In genomic region chr2:68222227-68222873, GRCm38 (mm10) we compare ENCODE assay signal across 9 mouse cellular contexts.
DNase-seq lines count a peak whose midpoint lies in the region; ATAC-seq lines count a peak whose summit lies in the region.
"Had no signal": no experiment of that assay in that cellular context is flagged by ENCODE, and none has a peak within 500 bp of the region (broad histone marks: within the 10 kb centered on the region; RNA-seq: fewer than 3 reads in every experiment).

No protein-coding gene starts in this region.

- no peaks in the 10 kb centered on the region; the same call in 1 of the 2 replicates for H3K36me3 ChIP-seq in forebrain, embryonic 14.5 days (ENCODE audit: control insufficient read depth, insufficient read depth, low read length)
- H3K36me3 ChIP-seq in forebrain, embryonic 12.5 days (replicated peaks), result peaks cover 19% of the 10 kb centered on the region

- no peak overlapping the region for H3K27ac ChIP-seq in forebrain, embryonic 14.5 days (ENCODE audit: low read depth, low read length)
- H3K27ac ChIP-seq in forebrain, embryonic 12.5 days, result no peak overlapping the region
- H3K27ac ChIP-seq: limb, embryonic 15.5 days had no signal

- no peak overlapping the region for H3K4me2 ChIP-seq in forebrain, embryonic 14.5 days (ENCODE audit: low read length)
- H3K4me2 ChIP-seq in forebrain, embryonic 12.5 days, result no peak overlapping the region
- H3K4me2 ChIP-seq: limb, embryonic 15.5 days had no signal

- 63% methylated on average over 5 of the region's 5 CpGs for WGBS in forebrain, embryonic 14.5 days
- WGBS in forebrain, embryonic 12.5 days, result 71% methylated on average over 5 of the region's 5 CpGs

- no peak overlapping the region for H3K4me3 ChIP-seq in forebrain, embryonic 14.5 days (ENCODE audit: low read depth, low read length)
- H3K4me3 ChIP-seq in forebrain, embryonic 12.5 days (replicated peaks), result no peak overlapping the region
- H3K4me3 ChIP-seq: limb, embryonic 15.5 days had no signal

- peak; percentile 42; the same call in 1 of the 2 replicates for ATAC-seq in forebrain, embryonic 14.5 days
- ATAC-seq in forebrain, embryonic 12.5 days (ENCODE audit: low FRiP score), result no peak
- ATAC-seq in monocyte, adult 5-6 weeks (replicated peaks; ENCODE audit: insufficient number of reproducible peaks, low FRiP score, low TSS enrichment, poor library complexity, severe bottlenecking), result no peak

- DNase-seq in forebrain, embryonic 14.5 days (ENCODE audit: low spot score), result no peak
- peak; percentile 11 for DNase-seq in urinary bladder, postnatal 25 days (ENCODE audit: low spot score)
- DNase-seq in urinary bladder, postnatal 4 days (ENCODE audit: low spot score in 2 of 2), result no peak
- peak; percentile 7 to 21 for DNase-seq in kidney, adult 8-10 months
- DNase-seq in right cerebral cortex, postnatal 36 days (ENCODE audit: low spot score in 2 of 2), result no peak
- DNase-seq in urinary bladder, postnatal 10 days (ENCODE audit: low spot score), result no peak

- H3K9ac ChIP-seq in forebrain, embryonic 14.5 days (ENCODE audit: low read length), result no peak overlapping the region
- H3K9ac ChIP-seq in forebrain, embryonic 12.5 days, result no peak overlapping the region
- H3K9ac ChIP-seq: limb, embryonic 15.5 days had no signal

- H3K9me3 ChIP-seq in forebrain, embryonic 14.5 days (replicated peaks; ENCODE audit: control insufficient read depth, low read length), result no peaks in the 10 kb centered on the region
- no peaks in the 10 kb centered on the region for H3K9me3 ChIP-seq in forebrain, embryonic 12.5 days
- H3K9me3 ChIP-seq: limb, embryonic 15.5 days had no signal

- H3K4me1 ChIP-seq in forebrain, embryonic 14.5 days (ENCODE audit: control insufficient read depth, insufficient read depth, low read length), result no peaks in the 10 kb centered on the region
- no peaks in the 10 kb centered on the region for H3K4me1 ChIP-seq in forebrain, embryonic 12.5 days

- no peaks in the 10 kb centered on the region for H3K27me3 ChIP-seq in forebrain, embryonic 14.5 days (replicated peaks; ENCODE audit: control insufficient read depth, insufficient read depth, low read length)
- H3K27me3 ChIP-seq in forebrain, embryonic 12.5 days, result no peaks in the 10 kb centered on the region
- H3K27me3 ChIP-seq: limb, embryonic 15.5 days had no signal

Comparison
In these comparisons a context has a peak if more than half of its experiments do, and no peak if none do; other contexts are left out.
1. DNase-seq: peak in urinary bladder, postnatal 25 days (single experiment) and kidney, adult 8-10 months (2 of 2); none in forebrain, embryonic 14.5 days (single experiment), urinary bladder, postnatal 4 days (0 of 2), right cerebral cortex, postnatal 36 days (0 of 2) and urinary bladder, postnatal 10 days (single experiment).